Mouse (Mus musculus): ENCODE measurements around the gene Fcnb. TPM values are rescaled to one million over a fixed set of nuclear protein-coding genes. Genes with fewer than 3 reads are reported as not detected.

Fcnb gene
- total and polyA plus RNA-seq, 3 experiments, result not detected

DNA sequence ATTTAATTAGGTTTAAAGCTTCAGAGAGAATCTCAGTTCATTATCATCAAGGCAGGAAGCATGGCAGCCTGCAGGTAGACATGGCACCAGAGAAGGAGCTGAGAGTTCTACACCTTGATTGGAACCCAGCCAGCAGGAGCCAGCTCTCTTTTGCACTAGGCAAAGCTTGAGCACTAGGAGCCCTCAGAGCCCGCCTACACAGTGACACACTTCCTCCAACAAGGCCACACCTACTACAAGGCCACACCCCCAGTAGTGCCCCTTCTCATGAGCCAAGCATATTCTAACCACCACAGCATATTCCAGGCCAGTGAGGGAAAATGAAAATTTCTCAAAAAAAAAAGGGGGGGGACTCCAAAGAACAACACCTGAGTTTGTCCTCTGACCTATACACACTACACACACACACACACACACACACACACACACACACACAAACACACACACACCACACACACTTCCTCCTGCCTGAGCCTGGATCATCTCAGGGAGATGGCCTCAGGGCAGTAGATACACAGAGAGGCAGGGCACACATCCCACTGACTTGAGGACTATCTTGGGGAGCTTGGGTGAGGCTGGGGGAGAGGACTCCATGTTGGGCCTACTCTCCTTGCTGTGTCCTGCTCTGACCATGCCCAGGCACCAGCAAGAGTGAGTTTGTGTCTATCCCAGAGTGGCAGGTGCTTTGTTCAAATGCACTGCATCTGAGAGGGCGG, 16.7 kb downstream of the Fcnb start:
- H3K79me2 ChIP-seq (replicated peaks; ENCODE audit: control insufficient read depth, insufficient read depth, low read length), result no peaks in the 10 kb centered on the region
- H3K36me3 ChIP-seq (ENCODE audit: control insufficient read depth, insufficient read depth, low read length), result no peaks in the 10 kb centered on the region
- intact Hi-C loops (cut with DNase I), result no loop called here
- no peak for DNase-seq
- WGBS, result 84% methylated on average over 2 of the region's 2 CpGs
- H3K27ac ChIP-seq, result no peak overlapping the region
- no peak overlapping the region for H3K4me3 ChIP-seq
- H3K9ac ChIP-seq (ENCODE audit: low read depth, low read length), result no peak overlapping the region
- H3K4me1 ChIP-seq (ENCODE audit: control insufficient read depth, insufficient read depth, low read length), result 0 out of 2 replicates have a peak, but pooled peaks cover 1% of the 10 kb centered on the region
- no peaks in the 10 kb centered on the region; the same call in 1 of the 2 replicates for H3K27me3 ChIP-seq (ENCODE audit: control insufficient read depth, insufficient read depth, low read length)
- TF ChIP-seq EP300 (IDR thresholded peaks at IDR 0.05; ENCODE audit: insufficient read depth, low read depth, low read length), result no peak
- TF ChIP-seq CTCF (IDR thresholded peaks at IDR 0.05), result no peak
- TF ChIP-seq POLR2A (IDR thresholded peaks at IDR 0.05; ENCODE audit: insufficient read depth, low read depth, low read length), result no peak

DNA sequence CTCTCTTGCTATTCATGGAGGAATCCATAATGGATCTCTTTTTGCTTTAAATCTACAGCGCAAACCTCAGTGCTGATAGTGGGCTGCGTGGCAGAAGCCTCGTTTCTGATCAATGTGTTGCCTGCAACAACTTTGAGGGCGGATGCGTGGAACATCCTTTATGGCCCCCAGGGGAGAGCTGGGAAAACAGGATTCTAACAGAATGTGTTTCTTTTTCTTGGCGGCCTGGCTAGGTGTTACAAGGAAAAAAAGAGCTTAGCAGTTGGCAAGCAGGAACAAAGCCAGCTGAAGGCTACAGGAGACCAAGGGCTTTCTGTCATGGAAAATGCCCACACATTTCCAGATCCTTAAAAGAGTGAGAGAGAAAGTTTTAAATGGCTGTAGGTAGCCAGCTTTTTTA, 17.5 kb downstream of the Fcnb start:
- no peak overlapping the region for H3K9ac ChIP-seq (ENCODE audit: low read depth, low read length)
- TF ChIP-seq EP300 (IDR thresholded peaks at IDR 0.05; ENCODE audit: insufficient read depth, low read depth, low read length) (no peak), CTCF (IDR thresholded peaks at IDR 0.05) (no peak), POLR2A (IDR thresholded peaks at IDR 0.05; ENCODE audit: insufficient read depth, low read depth, low read length) (no peak)
- intact Hi-C loops (cut with DNase I), result no loop called here
- no peak for DNase-seq
- H3K4me1 ChIP-seq (ENCODE audit: control insufficient read depth, insufficient read depth, low read length), result 0 out of 2 replicates have a peak, but pooled peaks cover 1% of the 10 kb centered on the region
- 38% methylated on average over 6 of the region's 6 CpGs for WGBS
- no peak overlapping the region for H3K4me3 ChIP-seq
- no peaks in the 10 kb centered on the region for H3K36me3 ChIP-seq (ENCODE audit: control insufficient read depth, insufficient read depth, low read length)
- no peaks in the 10 kb centered on the region for H3K27me3 ChIP-seq (ENCODE audit: control insufficient read depth, insufficient read depth, low read length)
- H3K27ac ChIP-seq, result no peak overlapping the region
- H3K79me2 ChIP-seq (replicated peaks; ENCODE audit: control insufficient read depth, insufficient read depth, low read length), result no peaks in the 10 kb centered on the region

DNA sequence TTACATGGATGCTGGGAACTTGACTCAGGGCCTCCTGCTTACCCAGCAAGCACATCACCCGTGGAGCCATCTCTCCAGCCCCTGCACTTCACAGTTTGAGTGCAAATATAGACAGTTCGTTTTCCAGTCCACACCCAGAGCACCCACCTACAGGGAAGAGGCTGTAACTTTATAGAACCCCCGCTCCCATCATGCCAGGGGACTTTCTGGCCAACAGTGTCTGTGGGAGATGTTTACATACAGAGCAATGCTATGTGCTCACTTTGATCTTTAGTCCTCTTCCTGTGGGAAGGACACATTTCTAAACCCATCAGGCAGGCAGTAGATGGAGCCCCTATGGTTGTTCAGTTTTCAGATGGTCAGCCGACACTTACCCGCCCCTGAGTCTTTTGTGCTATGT, 18.0 kb downstream of the Fcnb start:
- intact Hi-C loops (cut with DNase I), result no loop called here
- 67% methylated on average over 5 of the region's 5 CpGs for WGBS
- H3K4me1 ChIP-seq (ENCODE audit: control insufficient read depth, insufficient read depth, low read length), result 0 out of 2 replicates have a peak, but pooled peaks cover 1% of the 10 kb centered on the region
- no peaks in the 10 kb centered on the region for H3K79me2 ChIP-seq (replicated peaks; ENCODE audit: control insufficient read depth, insufficient read depth, low read length)
- no peak overlapping the region for H3K27ac ChIP-seq
- TF ChIP-seq EP300 (IDR thresholded peaks at IDR 0.05; ENCODE audit: insufficient read depth, low read depth, low read length), result no peak
- no peak for TF ChIP-seq CTCF (IDR thresholded peaks at IDR 0.05)
- no peak for TF ChIP-seq POLR2A (IDR thresholded peaks at IDR 0.05; ENCODE audit: insufficient read depth, low read depth, low read length)
- no peak overlapping the region for H3K9ac ChIP-seq (ENCODE audit: low read depth, low read length)
- no peak overlapping the region for H3K4me3 ChIP-seq
- DNase-seq, result no peak
- H3K36me3 ChIP-seq (ENCODE audit: control insufficient read depth, insufficient read depth, low read length), result no peaks in the 10 kb centered on the region
- no peaks in the 10 kb centered on the region for H3K27me3 ChIP-seq (ENCODE audit: control insufficient read depth, insufficient read depth, low read length)

- TF ChIP-seq CTCF (IDR thresholded peaks at IDR 0.05) (no peak), POLR2A (IDR thresholded peaks at IDR 0.05; ENCODE audit: insufficient read depth, low read depth, low read length) (no peak), EP300 (IDR thresholded peaks at IDR 0.05; ENCODE audit: insufficient read depth, low read depth, low read length) (no peak)
- Histone ChIP-seq H3K9ac (ENCODE audit: low read depth, low read length) (no peak overlapping the region), H3K27me3 (ENCODE audit: control insufficient read depth, insufficient read depth, low read length) (no peaks in the 10 kb centered on the region), H3K79me2 (replicated peaks; ENCODE audit: control insufficient read depth, insufficient read depth, low read length) (no peaks in the 10 kb centered on the region), H3K27ac (no peak overlapping the region), H3K36me3 (ENCODE audit: control insufficient read depth, insufficient read depth, low read length) (no peaks in the 10 kb centered on the region), H3K4me1 (ENCODE audit: control insufficient read depth, insufficient read depth, low read length) (0 out of 2 replicates have a peak, but pooled peaks cover 1% of the 10 kb centered on the region), H3K4me3 (no peak overlapping the region)
- DNase-seq, result no peak
- intact Hi-C loops (cut with DNase I), result no loop called here
- whole genome bisulfite sequencing, result 89% methylated on average over 5 of the region's 5 CpGs
Measured at GRCm38 (mm10) chr2:28065081-28065651, 19.5 kb downstream of the Fcnb start.

- Histone ChIP-seq H3K27me3 (ENCODE audit: control insufficient read depth, insufficient read depth, low read length) (no peaks in the 10 kb centered on the region), H3K79me2 (replicated peaks; ENCODE audit: control insufficient read depth, insufficient read depth, low read length) (no peaks in the 10 kb centered on the region), H3K27ac (no peak overlapping the region), H3K9ac (ENCODE audit: low read depth, low read length) (no peak overlapping the region), H3K4me3 (no peak overlapping the region), H3K4me1 (ENCODE audit: control insufficient read depth, insufficient read depth, low read length) (0 out of 2 replicates have a peak, but pooled peaks cover 1% of the 10 kb centered on the region), H3K36me3 (ENCODE audit: control insufficient read depth, insufficient read depth, low read length) (no peaks in the 10 kb centered on the region)
- no peak for DNase-seq
- WGBS, result 65% methylated on average over 7 of the region's 7 CpGs
- no peak for TF ChIP-seq EP300 (IDR thresholded peaks at IDR 0.05; ENCODE audit: insufficient read depth, low read depth, low read length)
- TF ChIP-seq CTCF (IDR thresholded peaks at IDR 0.05), result no peak
- TF ChIP-seq POLR2A (IDR thresholded peaks at IDR 0.05; ENCODE audit: insufficient read depth, low read depth, low read length), result no peak
- intact Hi-C loops (cut with DNase I), result no loop called here
Measured at GRCm38 (mm10) chr2:28064339-28065080, 20.2 kb downstream of the Fcnb start.

Measured in heart, adult 2 months (tissue).